Mouse (Mus musculus) megakaryocyte-erythroid progenitor cell, adult 5-6 weeks (primary cell): ENCODE data around the gene Ndc80. TPM values are rescaled to one million over a fixed set of nuclear protein-coding genes. Genes with fewer than 3 reads are reported as not detected.
A peak's percentile ranks its signal among the peaks of the same experiment; 100 is the strongest.
"Not testable (repeated sequence)": the region's sequence is repeated elsewhere in the genome, so short reads cannot be mapped to it uniquely, and the experiment has no call there.

Experiments
- ATAC-seq: replicated peaks from 2 replicates; pipeline ENCODE4 v1.8.0; 2016; ENCODE audit warnings: mild to moderate bottlenecking, inconsistent platforms; ENCODE audit not compliant: severe bottlenecking, poor library complexity, low FRiP score, low TSS enrichment
- total RNA-seq, 2 experiments: library from RNA; stranded (forward) in 1 of 2; stranded (reverse) in 1 of 2; fragments of 200-1000, 215-1000 nt in 1 of 2; fragments of >200 nt in 1 of 2; fragmentation: Nextera tagmentation in 1 of 2; gene quantifications; 2 replicates each; pipeline ENCODE4 v1.2.3; 2014 to 2017

Ndc80 gene
- total RNA-seq, 2 experiments from 2014 or later: 35.8 to 83.5 TPM

DNA sequence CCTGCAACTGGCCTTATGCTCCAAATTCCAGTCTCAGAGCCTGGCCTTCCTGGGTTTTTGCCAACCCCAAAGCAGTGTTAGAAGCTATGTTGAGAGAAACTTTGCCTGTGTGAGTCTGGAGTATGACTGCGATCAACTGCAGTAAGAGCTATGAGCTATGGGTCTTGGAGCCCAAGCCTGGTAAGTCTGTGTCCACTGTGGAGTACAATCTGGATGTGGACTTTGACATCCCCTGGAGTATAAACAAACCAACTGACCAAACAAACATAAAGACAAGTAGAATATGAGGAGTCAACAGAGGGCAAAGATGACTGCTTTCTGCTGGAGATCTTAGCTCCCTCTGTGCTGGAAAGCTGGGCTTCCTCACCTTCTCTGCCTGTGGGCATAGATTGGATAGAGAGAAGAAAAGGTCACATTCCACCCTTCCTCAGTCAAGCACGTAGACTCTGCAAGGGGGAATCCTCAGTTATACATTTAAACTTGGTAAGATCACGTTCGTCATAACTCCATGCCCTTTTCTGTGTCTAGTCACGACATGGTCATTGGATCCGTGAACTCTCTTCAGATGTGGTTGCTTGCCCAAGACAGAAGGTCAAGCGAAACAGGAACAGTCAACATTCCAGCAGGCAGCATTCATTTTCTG lies 43.1 kb downstream of the Ndc80 start:
- ATAC-seq: no peak

DNA sequence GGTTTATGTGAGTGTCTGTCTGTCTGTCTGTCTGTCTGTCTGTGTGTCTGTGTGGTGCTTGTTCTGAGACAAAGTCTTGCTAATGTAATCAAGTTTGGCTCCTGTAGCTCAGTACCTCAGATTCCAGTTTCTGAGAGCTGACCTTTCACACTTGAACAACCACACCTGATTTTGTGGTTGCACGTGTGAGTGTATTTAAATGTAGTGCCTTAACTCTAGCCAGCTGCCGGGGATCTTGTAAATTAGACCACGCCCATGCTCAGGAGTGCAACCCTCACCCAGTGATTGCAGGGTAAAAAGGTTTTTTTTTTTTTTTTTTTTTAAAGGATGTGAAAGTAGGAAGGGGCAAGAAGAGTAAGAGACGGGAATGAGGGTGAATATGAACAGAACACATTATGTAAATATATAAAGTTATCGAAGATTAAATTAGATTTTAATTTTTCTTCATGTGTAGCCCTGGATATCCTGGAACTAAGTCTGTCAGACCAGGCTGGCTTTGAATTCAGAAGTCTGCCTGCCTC lies 47.2 kb downstream of the Ndc80 start:
- ATAC-seq: no peak

DNA sequence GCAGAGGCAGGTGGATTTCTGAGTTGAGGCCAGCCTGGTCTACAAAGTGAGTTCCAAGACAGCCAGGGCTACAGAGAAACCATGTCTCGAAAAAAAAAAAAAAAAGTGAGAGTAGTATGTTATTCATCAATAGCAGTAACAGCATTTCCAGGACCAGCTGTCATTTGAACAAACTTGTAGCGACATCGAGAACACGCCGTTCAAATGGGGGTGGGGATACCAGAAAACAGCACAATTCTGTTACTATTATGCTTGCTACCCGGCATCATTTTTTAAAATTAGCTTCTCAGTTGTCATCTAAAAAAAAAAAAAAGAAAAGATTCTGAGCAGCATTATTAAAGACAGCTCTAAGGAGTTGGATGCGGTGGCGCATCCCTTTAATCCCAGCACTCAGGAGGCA lies 49.2 kb downstream of the Ndc80 start:
- no peak for ATAC-seq

DNA sequence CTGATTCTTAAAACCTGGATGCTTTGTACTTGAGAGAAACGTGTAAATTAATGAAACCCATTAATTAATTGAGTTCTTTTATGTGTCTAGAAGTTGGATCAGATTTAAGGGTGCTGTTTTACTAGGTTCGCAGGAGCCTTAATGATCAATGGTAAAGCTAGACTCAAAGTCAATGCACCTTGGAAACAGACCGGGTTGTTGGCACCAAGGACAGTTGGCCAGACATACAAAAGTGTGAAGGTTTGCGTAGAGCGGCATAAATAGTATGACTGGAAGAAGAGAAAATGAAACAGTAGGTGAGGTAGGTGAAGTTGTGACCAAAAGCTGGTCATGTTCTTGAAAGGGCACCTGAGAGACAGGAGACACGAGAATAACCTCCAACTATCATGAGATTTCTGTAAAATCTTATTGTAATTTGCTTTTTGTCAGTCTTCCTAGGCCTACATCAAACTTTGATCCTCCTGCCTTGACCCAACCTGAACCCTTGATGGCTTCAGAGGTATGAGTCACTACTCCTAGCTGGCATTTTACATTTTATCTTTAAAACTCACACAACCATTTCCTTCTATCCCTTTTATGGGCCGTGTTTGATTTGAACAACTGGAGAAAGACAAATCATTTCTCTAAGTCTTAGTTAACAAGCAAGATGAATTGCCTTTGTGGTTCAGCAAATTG lies 50.2 kb downstream of the Ndc80 start:
- ATAC-seq: no peak

DNA sequence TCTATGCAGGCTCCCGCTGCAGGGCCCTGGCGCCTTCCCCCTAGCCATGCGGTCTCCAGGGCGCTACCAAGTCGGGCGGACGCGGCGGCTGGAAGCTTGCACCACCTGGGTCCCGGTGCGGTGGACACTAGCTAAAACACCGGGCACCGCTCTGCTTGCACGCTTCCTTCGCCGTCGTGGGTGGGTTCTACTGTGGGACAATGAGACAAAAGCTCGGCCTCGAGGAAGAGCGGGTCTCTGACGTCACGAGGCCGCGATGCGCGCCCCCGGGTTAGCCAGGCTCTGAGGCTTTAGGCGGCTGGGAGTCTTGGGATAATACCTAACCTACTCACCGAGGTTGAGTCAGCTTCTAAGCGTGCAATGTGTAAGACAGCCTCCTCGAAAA lies 51.0 kb downstream of the Ndc80 start:
- peak; percentile 32 for ATAC-seq

DNA sequence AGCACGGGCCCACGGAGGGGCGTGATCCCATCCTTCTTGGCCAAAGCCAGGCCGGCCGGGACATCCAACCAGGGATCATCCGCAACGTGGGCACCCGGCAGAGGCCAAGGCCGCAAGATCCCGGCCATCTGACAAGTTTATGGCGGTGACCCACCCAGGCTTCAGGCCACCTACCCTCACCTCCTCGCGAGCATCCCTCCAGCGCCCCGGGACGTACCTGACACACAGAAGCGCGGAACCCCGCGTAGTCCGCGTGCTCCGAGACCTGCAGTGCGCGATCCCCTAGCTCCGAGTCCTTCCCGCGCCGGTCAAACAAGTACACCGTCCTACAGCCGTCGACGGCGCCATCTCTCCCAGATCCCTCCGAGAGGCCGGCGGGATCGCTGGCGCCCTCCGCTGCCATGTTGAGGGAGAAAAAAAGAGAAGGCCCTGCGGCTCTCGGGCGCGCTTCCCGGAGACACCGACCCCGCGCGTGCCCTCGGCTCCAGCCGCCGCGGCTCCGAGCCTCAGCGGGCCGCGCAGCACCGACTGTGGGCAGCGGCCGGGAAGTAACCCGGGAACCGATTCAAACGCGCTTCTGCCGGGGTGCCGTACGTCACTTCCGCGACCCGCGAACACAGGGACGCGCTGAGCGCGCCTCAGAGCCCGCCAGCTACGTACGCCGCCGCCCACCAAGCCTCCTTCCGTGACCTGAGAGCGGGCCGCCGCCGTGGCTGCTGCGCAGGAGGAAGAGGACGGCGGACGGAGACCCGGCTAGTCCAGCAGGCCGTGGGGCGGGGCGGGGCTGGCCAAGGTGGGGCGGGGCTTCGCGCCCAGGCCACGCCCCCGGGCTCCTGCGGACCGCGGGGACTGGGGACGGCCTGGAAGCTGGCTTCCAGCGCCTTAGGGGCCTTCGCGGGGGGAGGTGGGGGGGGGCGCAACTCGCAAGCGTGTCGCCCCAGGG lies 51.6 kb downstream of the Ndc80 start, which contains the start of gene Smchd1:
TSS of gene Smchd1 (minus strand) at position 582 of the 943 bp plus-strand sequence.
- ATAC-seq: peak; percentile 94

DNA sequence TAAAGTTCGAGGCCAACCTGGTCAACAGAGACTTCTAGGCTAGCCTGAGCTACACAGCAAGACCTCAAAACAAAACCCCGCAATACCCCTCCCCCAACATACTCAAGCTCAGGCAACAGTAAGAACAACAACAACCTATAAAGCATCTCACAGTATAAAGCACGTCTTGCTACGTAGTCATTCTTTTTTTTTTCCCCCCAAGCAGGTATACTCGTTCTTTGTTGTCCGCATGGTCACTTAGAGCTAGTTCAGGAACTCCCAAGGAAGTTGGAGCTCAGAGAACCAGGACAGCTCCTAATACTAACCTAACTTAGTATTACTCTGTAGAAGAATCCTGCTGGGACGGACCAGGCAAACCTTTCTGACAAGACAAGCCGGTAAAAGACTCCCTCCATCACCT lies 52.5 kb downstream of the Ndc80 start:
- no peak for ATAC-seq

DNA sequence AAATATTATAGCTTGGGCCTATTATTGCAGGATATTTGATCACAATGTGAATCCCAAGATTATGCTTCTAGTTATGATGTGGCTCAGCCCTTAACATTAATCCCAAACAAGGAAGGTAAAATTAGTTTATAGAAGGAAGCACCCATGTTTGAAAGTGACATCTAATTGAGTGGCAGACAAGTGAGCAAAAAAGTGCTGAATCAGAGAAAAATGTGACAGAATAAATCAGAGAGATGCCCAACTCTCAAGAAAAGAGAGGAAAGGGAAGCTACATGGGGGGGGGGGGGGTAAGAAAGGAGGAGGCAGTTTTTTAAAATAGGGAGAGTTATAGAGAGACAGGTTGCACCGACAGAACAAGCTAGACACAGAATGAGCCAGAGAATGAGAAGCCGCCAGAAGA lies 55.4 kb downstream of the Ndc80 start:
- no peak for ATAC-seq

DNA sequence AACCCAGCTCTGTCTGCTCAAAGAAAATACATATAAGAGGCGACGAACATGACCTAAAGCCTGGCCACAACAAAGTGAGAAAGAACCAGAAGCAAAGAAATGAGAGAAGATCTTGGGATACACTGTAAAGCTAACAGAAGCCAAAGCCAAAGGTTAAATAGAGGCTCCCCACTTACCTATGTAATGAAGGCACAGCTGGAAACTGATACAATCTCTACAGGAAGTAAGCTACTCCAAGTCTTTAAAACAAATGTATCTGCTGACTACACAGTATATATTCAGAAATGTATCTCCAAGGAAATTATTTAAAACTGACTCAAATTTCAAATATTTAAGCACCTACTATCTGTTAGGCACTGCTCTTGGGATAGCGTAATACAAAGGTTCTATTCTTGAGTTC lies 66.3 kb downstream of the Ndc80 start:
- no peak for ATAC-seq

DNA sequence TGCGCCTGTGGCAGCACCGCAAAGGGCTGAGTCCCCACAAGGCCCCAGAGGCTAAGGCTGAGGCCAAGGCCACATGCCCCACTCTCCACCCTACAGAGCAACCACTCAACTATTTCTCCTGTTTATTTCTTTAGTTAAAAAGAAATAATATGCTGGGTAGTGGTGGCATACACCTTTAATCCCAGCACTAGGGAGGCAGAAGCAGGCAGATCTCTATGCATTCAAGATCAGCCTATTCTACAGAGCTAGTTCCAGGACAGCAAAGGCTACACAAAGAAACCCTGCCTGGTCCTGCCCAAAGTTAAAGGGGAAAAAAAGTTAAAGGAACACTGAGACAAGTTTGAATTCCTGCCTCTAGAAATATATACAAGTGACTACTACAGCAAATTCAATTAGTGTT lies 66.8 kb downstream of the Ndc80 start, which contains the start of gene Gm4707:
TSS of gene Gm4707 (minus strand) at position 101 of the 400 bp plus-strand sequence.
- ATAC-seq: no peak

DNA sequence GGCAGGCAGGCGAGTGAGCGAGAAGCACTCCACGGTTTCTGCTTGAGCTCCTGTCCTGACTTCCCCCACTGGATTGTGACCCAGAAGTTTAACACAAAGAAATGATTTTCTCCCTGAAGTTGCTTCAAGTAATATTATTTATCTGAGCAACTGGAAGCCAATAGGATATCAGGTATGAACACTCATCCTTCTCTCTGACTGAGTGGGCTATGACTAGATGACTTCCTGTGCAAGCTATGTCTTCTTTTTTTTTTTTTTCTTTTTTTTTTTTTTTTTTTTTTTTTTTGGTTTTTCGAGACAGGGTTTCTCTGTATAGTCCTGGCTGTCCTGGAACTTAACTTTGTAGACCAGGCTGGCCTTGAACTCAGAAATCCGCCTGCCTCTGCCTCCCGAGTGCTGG lies 69.3 kb downstream of the Ndc80 start:
- not testable (repeated sequence) for ATAC-seq

Other genes starting within 250 kb of the Ndc80 start
- 52.0 and 57.5 TPM in 2 replicates for gene Emilin2, start 214.9 kb downstream of the Ndc80 start, total RNA-seq (2014; fragmentation: Nextera tagmentation)
- 55.2 and 63.8 TPM in 2 replicates for gene Emilin2, start 214.9 kb downstream of the Ndc80 start, total RNA-seq (2017)
- 9.4 and 10.1 TPM in 2 replicates for gene Gm4707, start 66.9 kb downstream of the Ndc80 start, total RNA-seq (2014; fragmentation: Nextera tagmentation)
- 1.2 and 2.2 TPM in 2 replicates for gene Gm4707, start 66.9 kb downstream of the Ndc80 start, total RNA-seq (2017)
- 184 and 210 TPM in 2 replicates for gene Smchd1, start 51.5 kb downstream of the Ndc80 start, total RNA-seq (2014; fragmentation: Nextera tagmentation)
- gene Smchd1, start 51.5 kb downstream of the Ndc80 start, total RNA-seq (2017): 214 and 233 TPM in 2 replicates
- not detected in 2 replicates for gene Spdya, start 25.2 kb upstream of the Ndc80 start, total RNA-seq (2014; fragmentation: Nextera tagmentation)
- not detected in 2 replicates for gene Spdya, start 25.2 kb upstream of the Ndc80 start, total RNA-seq (2017)
- 147 and 179 TPM in 2 replicates for gene Wdr43, start 89.0 kb upstream of the Ndc80 start, total RNA-seq (2014; fragmentation: Nextera tagmentation)
- gene Wdr43, start 89.0 kb upstream of the Ndc80 start, total RNA-seq (2017): 483 and 518 TPM in 2 replicates
- gene Togaram2, start 146.4 kb upstream of the Ndc80 start, total RNA-seq (2014; fragmentation: Nextera tagmentation): not detected in 2 replicates
- 0.14 TPM in 1 of 2 replicates, not detected in the other for gene Togaram2, start 146.4 kb upstream of the Ndc80 start, total RNA-seq (2017)
- not detected in 2 replicates for gene Pcare, start 226.0 kb upstream of the Ndc80 start, total RNA-seq (2014; fragmentation: Nextera tagmentation)
- not detected in 2 replicates for gene Pcare, start 226.0 kb upstream of the Ndc80 start, total RNA-seq (2017)
- not detected in 2 replicates for gene Clip4, start 241.6 kb upstream of the Ndc80 start, total RNA-seq (2014; fragmentation: Nextera tagmentation)
- gene Clip4, start 241.6 kb upstream of the Ndc80 start, total RNA-seq (2017): 2.3 TPM in 1 of 2 replicates, not detected in the other